Mouse (Mus musculus): Measurements from ENCODE around the gene Psma6. TPM values are rescaled to one million over a fixed set of nuclear protein-coding genes. Genes with fewer than 3 reads are reported as not detected.
"Not testable (repeated sequence)": the region's sequence is repeated elsewhere in the genome, so short reads cannot be mapped to it uniquely, and the experiment has no call there.

Gene Psma6
- polyA plus RNA-seq, 1 experiment from 2014 or later, result 405 TPM

DNA sequence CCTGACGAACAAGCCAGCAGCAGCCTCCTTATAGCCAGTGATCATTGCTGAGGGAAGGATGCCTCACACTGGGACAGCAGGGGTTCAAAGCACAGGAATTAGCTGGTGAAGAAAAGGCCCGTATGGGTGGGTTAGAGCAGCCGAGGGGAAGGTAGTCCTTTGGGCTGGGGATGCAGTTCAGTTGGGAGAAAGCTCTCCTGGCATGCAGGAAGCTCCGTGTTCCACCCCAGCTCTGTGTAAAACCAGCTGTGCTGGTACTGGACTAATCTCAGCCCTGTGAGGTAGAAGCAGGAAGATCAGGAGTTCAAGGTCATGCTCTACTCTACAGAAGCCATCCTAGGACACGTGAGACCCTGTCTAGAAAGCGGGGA lies 6.4 kb upstream of the Psma6 start:
- no peaks in the 10 kb centered on the region for H3K4me1 ChIP-seq
- H3K4me2 ChIP-seq, result no peak overlapping the region
- H3K36me3 ChIP-seq, result peaks cover 18% of the 10 kb centered on the region
- ATAC-seq (replicated peaks; ENCODE audit: low FRiP score), result no peak
- no peaks in the 10 kb centered on the region for H3K27me3 ChIP-seq
- H3K4me3 ChIP-seq (replicated peaks), result no peak overlapping the region
- H3K27ac ChIP-seq, result no peak overlapping the region
- 70% methylated on average over 6 of the region's 6 CpGs for WGBS
- H3K9ac ChIP-seq, result no peak overlapping the region
- no peaks in the 10 kb centered on the region for H3K9me3 ChIP-seq (replicated peaks)

DNA sequence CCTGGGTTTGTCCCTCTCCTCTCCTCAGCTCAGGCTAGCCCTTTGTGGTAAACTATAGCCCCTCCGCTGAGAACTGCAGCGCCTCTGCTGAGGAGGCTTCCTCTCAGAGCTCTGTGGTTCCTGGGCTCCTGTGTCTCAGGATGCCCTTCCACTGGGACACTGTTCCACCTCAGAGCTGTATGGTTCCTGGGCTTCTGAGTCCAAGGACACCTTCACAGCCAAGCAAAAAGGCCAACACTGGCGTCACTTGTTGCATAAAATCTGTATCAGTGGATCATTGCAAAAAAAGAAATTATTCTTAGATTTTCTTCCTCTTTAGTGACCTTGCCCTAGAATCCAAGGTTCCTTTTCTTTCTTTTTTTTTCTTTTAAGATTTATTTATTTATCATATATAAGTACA lies 804 bp downstream of the Psma6 start:
- H3K4me3 ChIP-seq (replicated peaks), result no peak overlapping the region
- H3K9me3 ChIP-seq (replicated peaks), result no peaks in the 10 kb centered on the region
- WGBS, result 98% methylated on average over 3 of the region's 3 CpGs
- H3K9ac ChIP-seq, result no peak overlapping the region
- H3K36me3 ChIP-seq, result peaks cover 10% of the 10 kb centered on the region; the same call in 1 of the 2 replicates
- H3K4me1 ChIP-seq, result peaks cover 19% of the 10 kb centered on the region
- H3K27me3 ChIP-seq, result no peaks in the 10 kb centered on the region
- no peak overlapping the region for H3K4me2 ChIP-seq
- no peak overlapping the region for H3K27ac ChIP-seq
- ATAC-seq (replicated peaks; ENCODE audit: low FRiP score), result no peak

GRCm38 (mm10) chr12:55385931-55386330 lies 1.9 kb downstream of the Psma6 start:
- Histone ChIP-seq H3K4me1 (peaks cover 21% of the 10 kb centered on the region), H3K27ac (no peak overlapping the region), H3K36me3 (peaks cover 7% of the 10 kb centered on the region; the same call in 1 of the 2 replicates), H3K27me3 (no peaks in the 10 kb centered on the region), H3K9me3 (replicated peaks) (no peaks in the 10 kb centered on the region), H3K4me2 (no peak overlapping the region), H3K4me3 (replicated peaks) (no peak overlapping the region), H3K9ac (no peak overlapping the region)
- 56% methylated on average over 6 of the region's 6 CpGs for WGBS
- no peak for ATAC-seq (replicated peaks; ENCODE audit: low FRiP score)

GRCm38 (mm10) chr12:55386456-55386855 lies 2.4 kb downstream of the Psma6 start:
- Histone ChIP-seq H3K36me3 (peaks cover 7% of the 10 kb centered on the region; the same call in 1 of the 2 replicates), H3K4me2 (no peak overlapping the region), H3K27ac (no peak overlapping the region), H3K9ac (no peak overlapping the region), H3K4me3 (replicated peaks) (no peak overlapping the region), H3K27me3 (no peaks in the 10 kb centered on the region), H3K4me1 (peaks cover 21% of the 10 kb centered on the region), H3K9me3 (replicated peaks) (no peaks in the 10 kb centered on the region)
- 82% methylated on average over 9 of the region's 9 CpGs for WGBS
- no peak for ATAC-seq (replicated peaks; ENCODE audit: low FRiP score)

DNA sequence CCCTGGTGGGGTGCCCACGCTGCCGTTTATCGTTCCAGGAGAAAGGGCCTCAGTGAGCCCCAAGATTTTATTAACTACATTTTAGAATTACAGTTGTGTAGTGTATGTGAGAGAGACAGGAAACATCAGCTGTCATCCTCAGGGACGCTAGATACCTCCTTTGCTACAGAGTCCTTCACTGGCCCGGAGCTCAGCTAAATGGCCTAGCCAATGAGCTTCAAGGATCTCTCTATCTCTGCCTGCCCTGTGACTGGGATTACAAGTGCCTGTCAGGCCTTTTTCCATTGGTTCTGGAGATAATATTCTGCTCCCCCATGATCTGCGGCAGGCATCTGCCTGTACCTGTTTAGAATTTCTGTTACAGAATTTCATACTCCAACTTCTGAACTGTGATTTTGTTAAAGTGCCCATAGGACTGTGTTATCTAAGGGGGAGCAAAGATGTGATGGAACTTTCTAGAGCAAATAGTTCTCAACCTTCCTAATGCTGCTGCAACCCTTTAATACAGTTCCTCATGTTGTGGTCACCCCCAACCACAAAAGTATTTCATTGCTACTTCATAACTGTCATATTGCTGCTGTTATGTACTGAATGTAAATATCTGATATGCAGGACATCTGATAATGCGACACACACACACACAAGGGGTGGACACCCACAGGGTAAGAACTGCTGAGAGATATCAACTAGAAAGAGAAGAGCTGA lies 3.2 kb downstream of the Psma6 start:
- H3K9ac ChIP-seq, result no peak overlapping the region
- no peak overlapping the region for H3K4me3 ChIP-seq (replicated peaks)
- WGBS, result 70% methylated on average over 7 of the region's 7 CpGs
- ATAC-seq (replicated peaks; ENCODE audit: low FRiP score), result peak; percentile 5; the same call in 1 of the 2 replicates
- H3K27ac ChIP-seq, result peak overlapping the region; percentile 54
- H3K4me2 ChIP-seq, result no peak overlapping the region
- H3K9me3 ChIP-seq (replicated peaks), result no peaks in the 10 kb centered on the region
- H3K27me3 ChIP-seq, result no peaks in the 10 kb centered on the region
- H3K4me1 ChIP-seq, result peaks cover 21% of the 10 kb centered on the region
- H3K36me3 ChIP-seq, result peaks cover 4% of the 10 kb centered on the region; the same call in 1 of the 2 replicates

GRCm38 (mm10) chr12:55387788-55388465 lies 3.9 kb downstream of the Psma6 start:
- 43% methylated on average over 11 of the region's 11 CpGs for WGBS
- peak; percentile 64 for ATAC-seq (replicated peaks; ENCODE audit: low FRiP score)

GRCm38 (mm10) chr12:55388478-55388877 lies 4.5 kb downstream of the Psma6 start:
- no peaks in the 10 kb centered on the region for H3K36me3 ChIP-seq
- no peak overlapping the region for H3K27ac ChIP-seq
- no peak overlapping the region for H3K4me3 ChIP-seq (replicated peaks)
- 68% methylated on average over 6 of the region's 6 CpGs for WGBS
- H3K9me3 ChIP-seq (replicated peaks), result no peaks in the 10 kb centered on the region
- H3K4me2 ChIP-seq, result no peak overlapping the region
- H3K27me3 ChIP-seq, result no peaks in the 10 kb centered on the region
- no peak overlapping the region for H3K9ac ChIP-seq
- H3K4me1 ChIP-seq, result peaks cover 21% of the 10 kb centered on the region
- 0 out of 2 replicates have a peak, but pooled peaks have one; percentile 1 for ATAC-seq (replicated peaks; ENCODE audit: low FRiP score)

More at GRCm38 (mm10) chr12:55387788-55388465, 3.9 kb downstream of the Psma6 start:
- Histone ChIP-seq H3K9me3 (replicated peaks) (no peaks in the 10 kb centered on the region), H3K36me3 (no peaks in the 10 kb centered on the region), H3K4me3 (replicated peaks) (no peak overlapping the region), H3K9ac (no peak overlapping the region), H3K4me1 (peaks cover 21% of the 10 kb centered on the region), H3K27ac (peak overlapping the region; percentile 54), H3K27me3 (no peaks in the 10 kb centered on the region), H3K4me2 (no peak overlapping the region)

DNA sequence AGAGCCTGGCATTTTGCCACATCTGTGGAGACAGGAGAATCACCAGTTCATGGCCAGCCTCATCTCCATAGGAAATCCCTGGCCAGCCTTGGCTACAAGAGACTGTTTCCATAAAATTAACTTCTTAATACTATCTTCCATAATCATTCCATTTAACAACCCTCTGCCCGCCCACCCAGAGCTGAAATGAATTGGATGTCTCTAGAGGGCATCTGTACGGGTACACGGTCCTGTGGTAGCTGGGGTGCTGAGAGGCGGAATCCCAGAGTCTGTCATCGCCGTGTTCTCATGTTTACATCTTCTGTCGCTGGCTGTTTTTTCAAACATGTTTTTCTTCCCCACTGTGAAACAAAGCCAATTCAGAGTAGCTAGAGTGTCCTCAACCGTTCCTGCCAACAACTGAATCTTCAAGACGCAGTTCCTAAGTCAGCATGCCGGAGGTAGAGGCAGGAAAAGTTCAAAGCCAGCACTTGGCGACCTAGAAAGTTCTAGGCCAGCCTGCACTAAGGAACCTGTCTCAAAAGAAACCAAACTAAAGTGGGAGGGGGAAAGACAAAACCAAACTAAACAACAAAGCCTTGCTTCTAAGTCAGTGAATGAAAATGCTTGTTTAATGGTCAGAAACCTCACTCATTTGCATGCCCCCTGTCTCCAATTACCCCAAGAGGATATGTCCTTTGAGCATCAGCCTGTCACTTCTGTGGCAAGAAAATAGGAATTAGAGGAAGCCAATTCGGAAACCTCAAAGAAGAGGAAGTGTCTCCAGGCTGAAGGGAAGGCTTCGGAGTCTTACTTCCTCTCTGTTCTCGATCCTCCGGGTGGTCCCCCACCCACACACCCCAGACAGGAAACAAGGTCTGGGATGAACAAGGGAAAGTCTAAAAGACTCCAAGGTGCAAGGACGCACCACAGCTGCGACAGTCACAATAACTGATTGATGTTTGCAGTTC lies 5.4 kb downstream of the Psma6 start:
- no peak overlapping the region for H3K4me2 ChIP-seq
- H3K9ac ChIP-seq, result no peak overlapping the region

GRCm38 (mm10) chr12:55392120-55392519 lies 8.1 kb downstream of the Psma6 start:
- H3K4me2 ChIP-seq, result no peak overlapping the region
- H3K9ac ChIP-seq, result no peak overlapping the region
- H3K27ac ChIP-seq, result no peak overlapping the region
- H3K27me3 ChIP-seq, result no peaks in the 10 kb centered on the region
- no peak overlapping the region for H3K4me3 ChIP-seq (replicated peaks)
- peaks cover 22% of the 10 kb centered on the region for H3K4me1 ChIP-seq
- no peaks in the 10 kb centered on the region for H3K9me3 ChIP-seq (replicated peaks)
- no peaks in the 10 kb centered on the region for H3K36me3 ChIP-seq
- ATAC-seq (replicated peaks; ENCODE audit: low FRiP score), result no peak

More for the DNA sequence above, 5.4 kb downstream of the Psma6 start:
- ATAC-seq (replicated peaks; ENCODE audit: low FRiP score), result no peak
- no peaks in the 10 kb centered on the region for H3K36me3 ChIP-seq
- peaks cover 21% of the 10 kb centered on the region for H3K4me1 ChIP-seq
- no peaks in the 10 kb centered on the region for H3K9me3 ChIP-seq (replicated peaks)
- H3K4me3 ChIP-seq (replicated peaks), result no peak overlapping the region
- H3K27me3 ChIP-seq, result no peaks in the 10 kb centered on the region
- H3K27ac ChIP-seq, result peak overlapping the region; percentile 51; the same call in 1 of the 2 replicates
- WGBS, result 70% methylated on average over 17 of the region's 17 CpGs

GRCm38 (mm10) chr12:55392733-55393577 lies 8.9 kb downstream of the Psma6 start:
- WGBS, result 85% methylated on average over 11 of the region's 11 CpGs

GRCm38 (mm10) chr12:55395601-55396000 lies 11.6 kb downstream of the Psma6 start:
- WGBS, result 93% methylated on average over 14 of the region's 14 CpGs
- not testable (repeated sequence) for H3K27ac ChIP-seq; ATAC-seq (replicated peaks; ENCODE audit: low FRiP score); H3K36me3 ChIP-seq; H3K9ac ChIP-seq; H3K4me3 ChIP-seq (replicated peaks); H3K27me3 ChIP-seq; H3K4me2 ChIP-seq; H3K9me3 ChIP-seq (replicated peaks)
- H3K4me1 ChIP-seq, result peaks cover 18% of the 10 kb centered on the region

More at GRCm38 (mm10) chr12:55392733-55393577, 8.9 kb downstream of the Psma6 start:
- H3K27me3 ChIP-seq, result no peaks in the 10 kb centered on the region
- H3K9me3 ChIP-seq (replicated peaks), result no peaks in the 10 kb centered on the region
- H3K9ac ChIP-seq, result no peak overlapping the region
- no peaks in the 10 kb centered on the region for H3K36me3 ChIP-seq
- H3K4me3 ChIP-seq (replicated peaks), result no peak overlapping the region
- H3K4me2 ChIP-seq, result no peak overlapping the region
- ATAC-seq (replicated peaks; ENCODE audit: low FRiP score), result no peak
- peaks cover 24% of the 10 kb centered on the region for H3K4me1 ChIP-seq
- no peak overlapping the region for H3K27ac ChIP-seq

Data from kidney, embryonic 15.5 days (tissue).